Mouse (Mus musculus) myocyte (in vitro differentiated cells): Measurements from ENCODE around the gene Sap30bp.

Source experiments
- CEBPB ChIP-seq: IDR thresholded peaks from 2 replicates; pipeline ENCODE4 v1.6.1; 2011; ENCODE audit warnings: mild to moderate bottlenecking, moderate library complexity; ENCODE audit not compliant: poor library complexity, insufficient read depth, severe bottlenecking
- E2F4 ChIP-seq: IDR thresholded peaks from one replicate; pipeline ENCODE4 v1.6.1; 2011; ENCODE audit warnings: mild to moderate bottlenecking, control low read depth, moderate library complexity; ENCODE audit not compliant: insufficient read depth
- MAX ChIP-seq: IDR thresholded peaks from one replicate; pipeline ENCODE4 v1.6.1; 2011; ENCODE audit warnings: low read depth, mild to moderate bottlenecking, control low read depth
- MYOD1 ChIP-seq, 3 experiments: IDR thresholded peaks; one replicate each; pipeline ENCODE4 v1.6.1; 2011; ENCODE audit warnings: control low read depth in 2 of 3, low read depth in 2 of 3, mild to moderate bottlenecking in 2 of 3, moderate library complexity in 1 of 3; ENCODE audit not compliant: insufficient read length in 2 of 3, control insufficient read depth in 1 of 3
- MYOG ChIP-seq, 3 experiments: IDR thresholded peaks; one replicate each; pipeline ENCODE4 v1.6.1; 2011; ENCODE audit warnings: control low read depth in 2 of 3, low read depth in 2 of 3, mild to moderate bottlenecking in 2 of 3; ENCODE audit not compliant: insufficient read length in 2 of 3, control insufficient read depth in 1 of 3, insufficient read depth in 1 of 3
- POLR2A ChIP-seq: IDR thresholded peaks from one replicate; pipeline ENCODE4 v1.6.1; 2011; ENCODE audit warnings: low read depth, mild to moderate bottlenecking, control low read depth, moderate library complexity; ENCODE audit not compliant: insufficient read length
- POLR2AphosphoS2 ChIP-seq: IDR thresholded peaks from one replicate; pipeline ENCODE4 v1.6.1; 2011; ENCODE audit warnings: low read depth, control low read depth; ENCODE audit not compliant: insufficient read length
- REST ChIP-seq: IDR thresholded peaks from one replicate; pipeline ENCODE4 v1.6.1; 2011; ENCODE audit warnings: mild to moderate bottlenecking, control low read depth, moderate library complexity; ENCODE audit not compliant: insufficient read depth, insufficient read length
- SRF ChIP-seq: IDR thresholded peaks from one replicate; pipeline ENCODE4 v1.6.1; 2011; ENCODE audit warnings: low read depth; ENCODE audit not compliant: control insufficient read depth, insufficient read length
- TCF12 ChIP-seq: IDR thresholded peaks from one replicate; pipeline ENCODE4 v1.6.1; 2011; ENCODE audit warnings: mild to moderate bottlenecking, control low read depth; ENCODE audit not compliant: poor library complexity, insufficient read depth, severe bottlenecking
- TCF3 ChIP-seq: IDR thresholded peaks from one replicate; pipeline ENCODE4 v1.6.1; 2011; ENCODE audit warnings: low read depth, control low read depth; ENCODE audit not compliant: insufficient read length
- USF1 ChIP-seq: IDR thresholded peaks from one replicate; pipeline ENCODE4 v1.6.1; 2011; ENCODE audit warnings: low read depth, mild to moderate bottlenecking, control low read depth, moderate library complexity

GRCm38 (mm10) chr11:116010948-116011347 is 77.9 kb downstream of the Sap30bp start:
- no peak for TF ChIP-seq POLR2A
- no peak for TF ChIP-seq TCF3
- TF ChIP-seq MYOG (IDR thresholded peaks at IDR 0.05; ENCODE audit: control insufficient read depth in 1 of 3, insufficient read depth in 1 of 3, insufficient read length in 2 of 3, low read depth in 2 of 3) = no peak
- TF ChIP-seq CEBPB = no peak
- TF ChIP-seq TCF12 = no peak
- no peak for TF ChIP-seq POLR2AphosphoS2
- TF ChIP-seq USF1 = no peak
- no peak for TF ChIP-seq MYOD1 (IDR thresholded peaks at IDR 0.05; ENCODE audit: control insufficient read depth in 1 of 3, insufficient read length in 2 of 3, low read depth in 2 of 3)
- TF ChIP-seq E2F4 = no peak
- no peak for TF ChIP-seq MAX
- no peak for TF ChIP-seq SRF
- no peak for TF ChIP-seq REST
